Mouse (Mus musculus) ovary, postnatal 36 days (tissue): ENCODE results near the gene Wdr49.

ENCODE experiments used
- DNase-seq: peaks from one replicate; pipeline ENCODE4 v3.0.0; 2022; ENCODE audit warnings: low spot score, mixed read lengths

The Wdr49 gene

DNA sequence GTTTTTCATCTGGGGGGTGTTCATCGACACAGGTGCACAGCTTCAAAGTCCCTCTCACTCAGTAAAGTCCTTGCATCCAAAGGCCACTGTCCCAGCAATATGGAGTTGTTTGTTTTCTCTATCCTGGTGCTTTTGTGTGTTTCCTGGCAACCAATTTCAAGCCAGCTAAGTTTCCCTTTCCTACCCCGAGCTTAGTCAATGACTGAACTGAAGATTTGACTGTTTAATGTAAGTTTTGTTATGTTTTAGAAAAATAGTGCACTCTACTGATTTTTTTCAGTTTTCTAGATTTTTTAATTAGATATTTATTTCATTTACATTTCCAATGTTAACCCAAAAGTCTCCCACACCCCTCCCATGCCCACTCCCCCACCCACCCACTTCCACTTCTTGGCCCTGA lies at the start of gene Wdr49:
TSS of gene Wdr49 (minus strand) at position 101 of the 400 bp plus-strand sequence.
- DNase-seq = no peak

GRCm38 (mm10) chr3:75531074-75531473 lies 49.1 kb upstream of the Wdr49 start:
- no peak for DNase-seq

GRCm38 (mm10) chr3:75522527-75522926 lies 40.6 kb upstream of the Wdr49 start:
- DNase-seq = no peak

DNA sequence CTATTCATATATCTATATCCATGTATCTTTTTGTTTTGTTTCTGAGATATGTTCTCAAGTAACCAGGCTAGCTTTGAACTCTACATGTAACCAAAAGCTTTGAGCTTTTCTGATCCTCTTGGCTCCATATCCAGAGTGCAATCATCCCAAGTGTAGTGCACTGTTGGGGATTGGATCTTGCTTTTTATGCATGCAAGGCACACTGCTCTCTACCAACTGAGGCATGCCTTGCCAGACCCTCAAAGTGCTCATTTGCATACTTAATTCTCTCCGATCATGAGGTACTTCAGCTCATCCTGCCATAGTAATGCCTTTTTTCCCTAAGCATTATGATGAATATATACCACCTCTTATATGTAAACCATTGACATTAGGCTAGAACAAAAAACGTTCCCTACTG lies 39.4 kb upstream of the Wdr49 start:
- no peak for DNase-seq

DNA sequence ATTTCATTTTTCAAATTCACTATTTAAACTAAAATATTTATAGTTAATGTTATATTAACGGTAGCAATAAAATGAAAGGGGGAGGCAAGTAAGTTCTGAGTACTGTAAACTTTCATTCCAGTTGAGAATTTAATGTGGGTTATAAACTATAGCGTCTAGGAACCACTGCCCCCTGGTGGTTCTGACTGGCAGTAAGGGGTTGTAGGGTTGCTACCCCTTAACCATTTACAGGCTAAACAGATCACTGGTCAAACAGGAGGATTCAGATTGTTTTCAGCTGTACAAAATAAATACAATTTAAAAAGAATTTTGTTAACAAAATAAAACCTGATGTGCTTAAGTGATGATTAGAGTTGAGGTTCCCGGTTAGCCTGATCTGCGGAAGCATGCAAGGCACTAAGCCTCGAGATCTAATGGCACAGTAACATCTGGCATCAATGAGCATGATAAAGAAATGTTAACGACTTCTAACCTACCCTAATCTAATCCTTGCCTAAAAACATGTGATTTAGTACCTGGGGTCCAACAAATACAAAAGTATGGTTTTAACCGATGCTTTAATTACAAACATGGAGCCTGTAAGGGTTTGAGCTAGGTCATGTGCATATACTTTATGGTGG lies 35.8 kb upstream of the Wdr49 start:
- peak; percentile 11 for DNase-seq

DNA sequence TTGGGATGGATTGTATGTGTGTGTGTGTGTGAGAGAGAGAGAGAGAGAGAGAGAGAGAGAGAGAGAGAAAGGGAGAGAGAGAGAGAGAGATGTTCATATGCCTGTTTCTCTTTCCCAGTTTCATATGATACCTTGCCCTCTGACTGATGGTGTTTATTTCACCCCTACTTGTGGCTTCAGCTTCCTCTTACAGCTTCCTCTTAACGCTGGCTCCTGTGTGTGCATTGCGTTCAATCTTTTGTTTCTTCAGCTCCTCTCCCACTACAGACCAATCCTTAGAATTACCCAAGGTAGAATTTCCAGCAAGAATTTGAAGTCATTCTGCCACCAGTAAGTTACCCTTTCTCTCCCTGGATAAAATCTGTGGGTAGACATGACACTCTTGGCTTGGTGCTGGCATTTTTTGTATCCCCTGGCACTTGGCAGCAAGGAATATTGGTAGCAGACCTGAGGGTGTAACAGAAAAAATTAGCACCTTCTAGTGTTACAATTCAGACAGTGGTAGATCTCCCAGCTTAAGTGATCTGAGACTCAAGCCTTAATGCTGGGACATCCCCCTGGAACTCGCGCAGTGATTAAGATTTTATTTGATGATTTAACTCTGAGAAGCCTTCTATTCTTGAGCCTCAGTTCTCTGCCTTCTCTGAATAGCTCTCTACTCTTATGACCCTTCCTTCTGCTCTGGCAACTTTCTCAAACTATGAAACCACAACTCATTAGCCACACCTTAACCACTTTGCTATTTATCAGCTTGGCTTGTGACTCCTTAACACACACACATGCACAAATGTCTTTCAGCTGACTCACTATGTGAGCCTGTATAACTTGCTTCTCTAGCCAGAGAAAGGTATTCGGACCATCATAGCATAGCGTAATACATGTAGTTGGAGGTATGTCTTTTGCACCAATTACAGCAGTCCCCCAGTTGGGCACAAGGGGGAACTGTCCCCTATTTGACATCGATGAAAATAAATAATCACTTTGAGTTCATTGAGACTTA lies 17.3 kb upstream of the Wdr49 start:
- DNase-seq = no peak

DNA sequence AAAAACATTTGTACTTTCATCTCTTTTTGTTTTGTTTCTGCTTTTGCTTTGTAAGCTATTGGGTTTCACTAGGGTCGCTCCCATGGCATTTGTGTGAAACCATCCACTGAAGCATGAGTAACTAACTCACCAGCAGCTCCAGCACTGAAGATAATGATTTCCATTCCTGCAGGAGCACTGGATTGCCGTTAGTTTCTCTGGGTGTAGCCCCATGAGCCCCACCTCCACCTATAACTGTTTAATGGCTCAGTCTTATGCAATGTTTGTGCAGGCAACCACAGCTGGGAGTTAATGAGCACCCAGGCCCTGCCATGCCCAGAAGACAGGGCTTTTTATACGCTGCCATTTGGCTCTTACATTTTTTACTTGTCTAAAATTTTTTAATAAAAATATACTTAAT lies 11.0 kb upstream of the Wdr49 start:
- DNase-seq = no peak

DNA sequence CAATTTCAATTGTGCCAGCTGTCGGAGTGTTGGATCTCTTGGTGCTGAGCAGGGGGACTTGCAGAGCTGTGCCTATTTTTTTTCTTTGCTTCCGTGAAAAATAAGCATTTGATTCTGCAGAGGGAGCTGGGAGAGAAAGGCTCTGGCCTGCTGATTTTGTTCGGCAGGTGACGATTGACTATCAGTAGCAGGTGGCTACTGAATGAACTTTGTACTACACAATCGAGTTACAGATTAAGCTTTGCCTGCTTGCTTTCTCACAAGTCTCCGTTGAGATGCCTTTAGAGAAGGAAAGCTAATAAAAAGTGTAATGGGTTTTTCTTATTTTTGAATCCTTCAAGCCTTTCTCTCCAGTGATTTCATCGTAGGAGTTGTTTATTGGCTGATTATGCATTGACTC lies 6.8 kb downstream of the Wdr49 start:
- no peak for DNase-seq

- no peak for DNase-seq
These were observed 7.3 kb downstream of the Wdr49 start for GRCm38 (mm10) chr3:75474657-75475056.

GRCm38 (mm10) chr3:75468154-75468553 lies 13.8 kb downstream of the Wdr49 start:
- DNase-seq = no peak

- no peak for DNase-seq
These were observed 51.3 kb downstream of the Wdr49 start for GRCm38 (mm10) chr3:75430564-75431181.

GRCm38 (mm10) chr3:75395918-75396317 lies 86.0 kb downstream of the Wdr49 start:
- no peak for DNase-seq

DNA sequence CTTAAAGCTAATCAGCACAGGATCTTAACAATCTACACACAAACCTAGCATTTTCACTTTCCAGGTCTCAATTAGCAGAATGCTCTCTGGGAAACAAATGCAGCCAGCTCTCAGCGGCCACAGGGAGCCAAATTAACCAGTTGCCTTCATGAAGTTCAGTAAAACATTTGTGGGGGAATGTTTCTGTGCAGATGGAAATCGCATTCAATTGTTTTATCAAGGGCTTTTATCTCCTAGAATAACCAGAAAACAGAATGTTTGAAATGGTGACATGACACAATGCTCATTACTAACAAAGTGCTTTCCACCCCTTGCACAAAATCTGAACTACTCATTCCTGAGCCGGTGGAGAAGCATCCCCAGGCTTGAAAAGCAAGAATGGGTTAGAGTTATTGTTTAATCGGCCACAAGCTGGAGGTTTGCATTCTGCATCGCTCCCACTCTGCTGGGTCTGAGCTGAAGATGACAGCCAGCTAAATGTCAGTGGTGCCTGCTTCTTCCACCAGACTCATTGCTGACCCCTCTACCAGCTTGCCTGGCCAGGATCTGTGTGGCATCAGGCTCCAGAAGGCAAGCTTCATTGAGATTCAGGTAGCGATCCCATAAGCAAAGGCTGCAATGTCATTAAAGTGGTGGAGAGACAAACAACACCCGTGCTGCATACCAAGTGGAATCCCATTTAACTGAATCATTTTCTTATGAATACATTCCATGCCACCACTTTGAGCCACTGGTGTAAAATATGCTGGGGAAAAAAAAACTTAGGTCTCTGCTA lies 86.6 kb downstream of the Wdr49 start:
- DNase-seq = no peak

GRCm38 (mm10) chr3:75394487-75394886 lies 87.5 kb downstream of the Wdr49 start:
- no peak for DNase-seq

DNA sequence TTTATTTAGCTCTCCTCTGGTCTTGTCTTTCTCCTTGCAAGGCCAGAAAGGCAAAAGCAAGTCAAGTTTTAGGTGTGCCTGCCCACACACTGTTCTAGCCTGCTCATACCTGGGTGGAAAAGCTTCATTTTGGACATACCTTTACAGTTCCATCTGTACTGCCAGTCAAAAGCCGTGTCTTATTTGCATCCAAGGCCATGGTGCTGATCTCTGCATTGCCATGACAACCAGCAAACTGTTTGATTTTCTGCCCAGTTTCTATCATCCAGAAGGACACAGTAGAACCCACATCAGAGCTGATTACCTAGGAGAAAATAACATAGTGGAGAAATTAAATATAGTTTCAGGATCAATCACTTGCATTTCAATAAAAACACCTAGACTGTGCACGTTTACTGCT lies 100.2 kb downstream of the Wdr49 start:
- no peak for DNase-seq

- no peak for DNase-seq
These were observed 128.0 kb downstream of the Wdr49 start for GRCm38 (mm10) chr3:75353972-75354371.

DNA sequence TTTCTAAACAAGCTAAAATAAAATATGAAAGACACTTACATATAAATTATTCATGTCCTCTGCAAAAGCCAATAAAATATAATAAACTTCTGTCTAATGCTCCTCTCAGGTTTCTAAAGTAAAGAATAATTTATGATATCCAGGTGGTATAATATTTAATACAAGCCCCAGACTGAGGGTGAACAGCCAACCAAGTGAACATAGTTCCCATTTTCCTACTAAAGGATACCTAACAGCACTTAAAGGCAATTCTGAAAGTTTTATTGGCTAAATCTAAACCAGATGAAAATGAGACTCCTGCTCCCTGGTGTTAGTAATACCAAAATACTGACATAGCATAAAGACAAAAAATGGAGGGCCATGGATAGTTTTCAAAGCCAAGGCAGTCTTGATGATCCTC lies 144.8 kb downstream of the Wdr49 start:
- no peak for DNase-seq

DNA sequence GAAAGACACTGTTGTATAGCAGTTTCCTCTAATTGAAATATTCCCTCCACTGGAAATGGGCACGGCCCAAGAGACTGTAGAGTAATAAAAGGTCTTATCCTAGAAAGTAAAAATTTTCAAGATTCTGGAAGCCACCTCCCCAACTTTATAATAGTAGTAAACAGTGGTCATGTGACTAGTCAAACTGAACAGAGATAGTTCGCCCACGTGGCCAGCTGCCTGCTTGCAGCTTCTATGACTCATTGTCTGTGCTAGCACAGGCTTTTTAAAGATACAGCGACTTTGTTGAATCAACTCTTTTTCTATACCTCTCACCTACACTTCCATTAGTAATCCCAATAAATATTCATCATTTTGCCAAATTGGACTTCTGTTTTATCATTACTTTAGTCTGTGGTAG lies 161.0 kb downstream of the Wdr49 start:
- DNase-seq = no peak

- no peak for DNase-seq
These were observed 173.1 kb downstream of the Wdr49 start for GRCm38 (mm10) chr3:75308861-75309260.

GRCm38 (mm10) chr3:75308228-75308627 lies 173.7 kb downstream of the Wdr49 start:
- DNase-seq = no peak

GRCm38 (mm10) chr3:75305584-75305983 lies 176.4 kb downstream of the Wdr49 start:
- no peak for DNase-seq

DNA sequence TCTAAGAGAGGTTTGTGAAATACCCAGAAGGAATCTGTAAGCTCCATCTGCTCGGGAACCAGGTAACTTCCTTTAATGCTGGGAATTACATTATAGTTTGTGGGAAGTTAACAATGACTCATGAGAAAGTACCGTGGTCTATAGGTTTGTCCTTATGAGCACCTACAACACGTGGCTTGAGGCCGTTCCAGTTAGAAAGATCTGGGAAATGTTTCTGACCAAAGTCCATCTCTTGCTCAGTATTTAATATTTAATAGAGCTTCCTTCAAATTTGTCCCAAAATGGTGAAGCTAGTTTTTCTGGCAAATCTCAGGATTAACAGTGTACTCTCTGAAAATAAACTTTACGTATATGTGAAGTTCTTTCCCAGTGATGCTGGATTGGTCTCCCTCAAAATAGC lies 177.3 kb downstream of the Wdr49 start:
- no peak for DNase-seq
